Comparison of ENCODE assay signal across 28 mouse cellular contexts in the genomic region with DNA sequence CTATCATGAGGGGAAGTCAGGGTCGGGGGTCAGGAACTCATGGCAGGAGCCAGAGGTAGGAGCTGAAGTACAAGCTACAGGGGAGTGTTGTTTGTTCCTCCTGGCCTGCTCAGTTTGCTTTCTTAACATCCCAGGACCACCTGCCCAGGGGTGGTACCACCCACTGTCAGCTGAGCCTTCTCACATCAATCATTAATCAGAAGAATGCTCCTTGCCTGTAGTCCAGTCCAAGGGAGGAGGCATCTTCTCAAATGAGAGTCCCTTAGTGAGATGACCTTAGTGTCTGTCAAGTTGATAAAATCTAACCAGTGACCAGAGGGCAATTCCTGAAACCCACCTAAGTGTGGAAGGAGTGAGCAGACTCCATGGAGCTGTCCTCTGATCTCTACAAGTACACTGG.
"Had no signal": no experiment of that assay in that cellular context is flagged by ENCODE, and none has a peak within 500 bp of the region (broad histone marks: within the 10 kb centered on the region; RNA-seq: fewer than 3 reads in every experiment).

No protein-coding gene starts in this region.

- H3K36me3 ChIP-seq: forebrain, embryonic 12.5 days; forebrain, embryonic 15.5 days had no signal

- DNase-seq: cerebellum, adult 18-20 months; cerebellum, adult 2 months; cerebellum, adult 8-10 months; cerebellum, adult 9-10 months; cerebellum, adult 9-11 months; cerebellum, postnatal 10 days; cerebellum, postnatal 14 days; cerebellum, postnatal 25 days; cerebellum, postnatal 36 days; embryo, embryonic 11 days; forebrain, postnatal 0 days; gastrocnemius, adult 2 months; gastrocnemius, postnatal 10 days; gastrocnemius, postnatal 14 days; gastrocnemius, postnatal 25 days; gastrocnemius, postnatal 36 days; heart, adult 11 months had no signal

- ATAC-seq: forebrain, embryonic 13.5 days; forebrain, embryonic 14.5 days; forebrain, embryonic 15.5 days; forebrain, embryonic 16.5 days; forebrain, postnatal 0 days had no signal

- H3K9me3 ChIP-seq: embryonic facial prominence, embryonic 10.5 days; embryonic facial prominence, embryonic 12.5 days; embryonic facial prominence, embryonic 13.5 days; embryonic facial prominence, embryonic 15.5 days; forebrain, embryonic 10.5 days; forebrain, embryonic 12.5 days; forebrain, embryonic 13.5 days; forebrain, embryonic 15.5 days had no signal

- H3K27me3 ChIP-seq: embryonic facial prominence, embryonic 12.5 days; embryonic facial prominence, embryonic 13.5 days; embryonic facial prominence, embryonic 15.5 days; forebrain, embryonic 12.5 days; forebrain, embryonic 13.5 days; forebrain, embryonic 15.5 days had no signal

- H3K4me3 ChIP-seq: embryonic facial prominence, embryonic 10.5 days; embryonic facial prominence, embryonic 12.5 days; embryonic facial prominence, embryonic 13.5 days; embryonic facial prominence, embryonic 15.5 days; erythroblast, embryonic 14.5 days; forebrain, embryonic 10.5 days; forebrain, embryonic 12.5 days; forebrain, embryonic 13.5 days; forebrain, embryonic 15.5 days; gastrocnemius, adult 2 months had no signal

- H3K27ac ChIP-seq: embryonic facial prominence, embryonic 10.5 days; embryonic facial prominence, embryonic 12.5 days; embryonic facial prominence, embryonic 13.5 days; embryonic facial prominence, embryonic 15.5 days; forebrain, embryonic 10.5 days; forebrain, embryonic 12.5 days; forebrain, embryonic 13.5 days; forebrain, embryonic 15.5 days; gastrocnemius, adult 2 months had no signal

- H3K9ac ChIP-seq: embryonic facial prominence, embryonic 12.5 days; embryonic facial prominence, embryonic 13.5 days; embryonic facial prominence, embryonic 15.5 days; forebrain, embryonic 12.5 days; forebrain, embryonic 13.5 days; forebrain, embryonic 15.5 days; forebrain, postnatal 0 days had no signal

- H3K4me2 ChIP-seq: embryonic facial prominence, embryonic 12.5 days; embryonic facial prominence, embryonic 13.5 days; embryonic facial prominence, embryonic 15.5 days; forebrain, embryonic 12.5 days; forebrain, embryonic 13.5 days; forebrain, embryonic 15.5 days had no signal

- H3K4me1 ChIP-seq: embryonic facial prominence, embryonic 10.5 days; embryonic facial prominence, embryonic 12.5 days; embryonic facial prominence, embryonic 13.5 days; embryonic facial prominence, embryonic 15.5 days; forebrain, embryonic 10.5 days; forebrain, embryonic 12.5 days; forebrain, embryonic 13.5 days; forebrain, embryonic 15.5 days had no signal
